Mouse (Mus musculus): ENCODE measurements around the gene Tprkb. TPM values are rescaled to one million over a fixed set of nuclear protein-coding genes. Genes with fewer than 3 reads are reported as not detected.
"Not testable (repeated sequence)": the region's sequence is repeated elsewhere in the genome, so short reads cannot be mapped to it uniquely, and the experiment has no call there.

The Tprkb gene
- polyA plus RNA-seq, 1 experiment from 2014 or later = 33.8 TPM

GRCm38 (mm10) chr6:85909704-85910103, 2.0 kb upstream of the Tprkb start:
- Histone ChIP-seq H3K27me3 (ENCODE audit: control insufficient read depth, insufficient read depth, low read depth, low read length) (no peaks in the 10 kb centered on the region), H3K9ac (ENCODE audit: low read length) (no peak overlapping the region), H3K4me2 (ENCODE audit: low read depth, low read length) (no peak overlapping the region), H3K27ac (ENCODE audit: low read length) (no peak overlapping the region), H3K4me1 (replicated peaks; ENCODE audit: control insufficient read depth, insufficient read depth, low read length) (peaks cover 3% of the 10 kb centered on the region), H3K9me3 (ENCODE audit: control insufficient read depth, low read length) (no peaks in the 10 kb centered on the region), H3K4me3 (ENCODE audit: low read length) (no peak overlapping the region), H3K36me3 (ENCODE audit: control insufficient read depth, insufficient read depth, low read length) (no peaks in the 10 kb centered on the region)
- 83% methylated on average over 1 of the region's 1 CpGs for WGBS
- ATAC-seq (ENCODE audit: low read depth) = no peak

GRCm38 (mm10) chr6:85915141-85915538, 3.5 kb downstream of the Tprkb start:
- peak overlapping the region; percentile 78 for H3K4me2 ChIP-seq (ENCODE audit: low read depth, low read length)
- no peaks in the 10 kb centered on the region for H3K9me3 ChIP-seq (ENCODE audit: control insufficient read depth, low read length)
- H3K27ac ChIP-seq (ENCODE audit: low read length) = peak overlapping the region; percentile 90
- H3K4me1 ChIP-seq (replicated peaks; ENCODE audit: control insufficient read depth, insufficient read depth, low read length) = peaks cover 11% of the 10 kb centered on the region
- peak overlapping the region; percentile 81 for H3K9ac ChIP-seq (ENCODE audit: low read length)
- ATAC-seq (ENCODE audit: low read depth) = peak; percentile 8; the same call in 1 of the 2 replicates
- no peaks in the 10 kb centered on the region for H3K36me3 ChIP-seq (ENCODE audit: control insufficient read depth, insufficient read depth, low read length)
- peak overlapping the region; percentile 75 for H3K4me3 ChIP-seq (ENCODE audit: low read length)
- 3% methylated on average over 11 of the region's 11 CpGs for WGBS
- no peaks in the 10 kb centered on the region for H3K27me3 ChIP-seq (ENCODE audit: control insufficient read depth, insufficient read depth, low read depth, low read length)

GRCm38 (mm10) chr6:85915539-85916513, 4.2 kb downstream of the Tprkb start, which contains the start of gene Nat8f1:
Gene Nat8f1, minus strand, starts transcription at chr6:85915687.
- not testable (repeated sequence) for H3K27me3 ChIP-seq (ENCODE audit: control insufficient read depth, insufficient read depth, low read depth, low read length); H3K36me3 ChIP-seq (ENCODE audit: control insufficient read depth, insufficient read depth, low read length); H3K9me3 ChIP-seq (ENCODE audit: control insufficient read depth, low read length)
- WGBS = under 1% methylated on average over 57 of the region's 61 CpGs
- H3K4me1 ChIP-seq (replicated peaks; ENCODE audit: control insufficient read depth, insufficient read depth, low read length) = peaks cover 11% of the 10 kb centered on the region
- peak within 1 kb of the TSS; percentile 75 for H3K4me3 ChIP-seq (ENCODE audit: low read length)
- ATAC-seq (ENCODE audit: low read depth) = peak; percentile 97
- H3K9ac ChIP-seq (ENCODE audit: low read length) = peak within 1 kb of the TSS; percentile 81
- peak within 1 kb of the TSS; percentile 90 for H3K27ac ChIP-seq (ENCODE audit: low read length)
- peak within 1 kb of the TSS; percentile 78 for H3K4me2 ChIP-seq (ENCODE audit: low read depth, low read length)

GRCm38 (mm10) chr6:85916596-85916995, 4.9 kb downstream of the Tprkb start:
- Histone ChIP-seq H3K27ac (ENCODE audit: low read length) (no peak overlapping the region), H3K4me3 (ENCODE audit: low read length) (peak overlapping the region; percentile 75), H3K9ac (ENCODE audit: low read length) (peak overlapping the region; percentile 81), H3K9me3 (ENCODE audit: control insufficient read depth, low read length) (no peaks in the 10 kb centered on the region), H3K4me1 (replicated peaks; ENCODE audit: control insufficient read depth, insufficient read depth, low read length) (peaks cover 11% of the 10 kb centered on the region), H3K36me3 (ENCODE audit: control insufficient read depth, insufficient read depth, low read length) (no peaks in the 10 kb centered on the region), H3K27me3 (ENCODE audit: control insufficient read depth, insufficient read depth, low read depth, low read length) (no peaks in the 10 kb centered on the region), H3K4me2 (ENCODE audit: low read depth, low read length) (peak overlapping the region; percentile 78)
- no peak for ATAC-seq (ENCODE audit: low read depth)
- 77% methylated on average over 6 of the region's 6 CpGs for WGBS

GRCm38 (mm10) chr6:85918341-85918740, 6.7 kb downstream of the Tprkb start:
- 92% methylated on average over 3 of the region's 3 CpGs for WGBS
- H3K27me3 ChIP-seq (ENCODE audit: control insufficient read depth, insufficient read depth, low read depth, low read length); H3K4me2 ChIP-seq (ENCODE audit: low read depth, low read length); H3K27ac ChIP-seq (ENCODE audit: low read length); H3K9ac ChIP-seq (ENCODE audit: low read length); H3K9me3 ChIP-seq (ENCODE audit: control insufficient read depth, low read length); H3K36me3 ChIP-seq (ENCODE audit: control insufficient read depth, insufficient read depth, low read length); ATAC-seq (ENCODE audit: low read depth); H3K4me3 ChIP-seq (ENCODE audit: low read length): not testable (repeated sequence)
- peaks cover 11% of the 10 kb centered on the region for H3K4me1 ChIP-seq (replicated peaks; ENCODE audit: control insufficient read depth, insufficient read depth, low read length)

- Histone ChIP-seq H3K9me3 (ENCODE audit: control insufficient read depth, low read length) (no peaks in the 10 kb centered on the region), H3K4me1 (replicated peaks; ENCODE audit: control insufficient read depth, insufficient read depth, low read length) (peaks cover 11% of the 10 kb centered on the region), H3K4me3 (ENCODE audit: low read length) (no peak overlapping the region), H3K27me3 (ENCODE audit: control insufficient read depth, insufficient read depth, low read depth, low read length) (no peaks in the 10 kb centered on the region), H3K36me3 (ENCODE audit: control insufficient read depth, insufficient read depth, low read length) (no peaks in the 10 kb centered on the region), H3K27ac (ENCODE audit: low read length) (no peak overlapping the region), H3K4me2 (ENCODE audit: low read depth, low read length) (no peak overlapping the region), H3K9ac (ENCODE audit: low read length) (no peak overlapping the region)
- ATAC-seq (ENCODE audit: low read depth) = no peak
- 89% methylated on average over 4 of the region's 4 CpGs for WGBS
Measured at GRCm38 (mm10) chr6:85919401-85919800, 7.7 kb downstream of the Tprkb start.

GRCm38 (mm10) chr6:85923643-85924042, 12.0 kb downstream of the Tprkb start:
- no peaks in the 10 kb centered on the region for H3K27me3 ChIP-seq (ENCODE audit: control insufficient read depth, insufficient read depth, low read depth, low read length)
- no peak overlapping the region for H3K4me3 ChIP-seq (ENCODE audit: low read length)
- no peaks in the 10 kb centered on the region for H3K4me1 ChIP-seq (replicated peaks; ENCODE audit: control insufficient read depth, insufficient read depth, low read length)
- no peak overlapping the region for H3K4me2 ChIP-seq (ENCODE audit: low read depth, low read length)
- H3K9ac ChIP-seq (ENCODE audit: low read length) = no peak overlapping the region
- H3K9me3 ChIP-seq (ENCODE audit: control insufficient read depth, low read length) = no peaks in the 10 kb centered on the region
- whole genome bisulfite sequencing = 90% methylated on average over 1 of the region's 1 CpGs
- H3K27ac ChIP-seq (ENCODE audit: low read length) = no peak overlapping the region
- no peak for ATAC-seq (ENCODE audit: low read depth)
- H3K36me3 ChIP-seq (ENCODE audit: control insufficient read depth, insufficient read depth, low read length) = peaks cover 22% of the 10 kb centered on the region

- Histone ChIP-seq H3K4me3 (ENCODE audit: low read length) (no peak overlapping the region), H3K9me3 (ENCODE audit: control insufficient read depth, low read length) (no peaks in the 10 kb centered on the region), H3K27me3 (ENCODE audit: control insufficient read depth, insufficient read depth, low read depth, low read length) (no peaks in the 10 kb centered on the region), H3K27ac (ENCODE audit: low read length) (no peak overlapping the region), H3K9ac (ENCODE audit: low read length) (no peak overlapping the region), H3K4me2 (ENCODE audit: low read depth, low read length) (no peak overlapping the region), H3K4me1 (replicated peaks; ENCODE audit: control insufficient read depth, insufficient read depth, low read length) (no peaks in the 10 kb centered on the region), H3K36me3 (ENCODE audit: control insufficient read depth, insufficient read depth, low read length) (peaks cover 28% of the 10 kb centered on the region)
- 88% methylated on average over 1 of the region's 1 CpGs for WGBS
- ATAC-seq (ENCODE audit: low read depth) = no peak
Measured at GRCm38 (mm10) chr6:85926709-85927108, 15.0 kb downstream of the Tprkb start.

- no peak overlapping the region for H3K4me2 ChIP-seq (ENCODE audit: low read depth, low read length)
- no peaks in the 10 kb centered on the region for H3K9me3 ChIP-seq (ENCODE audit: control insufficient read depth, low read length)
- H3K4me3 ChIP-seq (ENCODE audit: low read length) = no peak overlapping the region
- peaks cover 28% of the 10 kb centered on the region for H3K36me3 ChIP-seq (ENCODE audit: control insufficient read depth, insufficient read depth, low read length)
- no peak for ATAC-seq (ENCODE audit: low read depth)
- H3K9ac ChIP-seq (ENCODE audit: low read length) = no peak overlapping the region
- 81% methylated on average over 9 of the region's 9 CpGs for WGBS
- no peak overlapping the region for H3K27ac ChIP-seq (ENCODE audit: low read length)
- H3K4me1 ChIP-seq (replicated peaks; ENCODE audit: control insufficient read depth, insufficient read depth, low read length) = no peaks in the 10 kb centered on the region
- H3K27me3 ChIP-seq (ENCODE audit: control insufficient read depth, insufficient read depth, low read depth, low read length) = no peaks in the 10 kb centered on the region
Measured at GRCm38 (mm10) chr6:85927476-85928464, 16.1 kb downstream of the Tprkb start.
